Mouse (Mus musculus) inflammation-experienced regulatory T-cells (primary cell): ENCODE data around the gene Ttc34. TPM values are rescaled to one million over a fixed set of nuclear protein-coding genes. Genes with fewer than 3 reads are reported as not detected.

Experiments
- polyA plus RNA-seq, 2 experiments: library from polyadenylated mRNA; unstranded; fragments of 100-300 nt; shearing (Covaris generic); gene quantifications; one replicate each; pipeline ENCODE4 v1.2.1; 2017

Ttc34 gene
- polyA plus RNA-seq: 1 to 10 TPM in 1 of 2 experiments, under 1 TPM in 1; 0.84 to 4.7 TPM

DNA sequence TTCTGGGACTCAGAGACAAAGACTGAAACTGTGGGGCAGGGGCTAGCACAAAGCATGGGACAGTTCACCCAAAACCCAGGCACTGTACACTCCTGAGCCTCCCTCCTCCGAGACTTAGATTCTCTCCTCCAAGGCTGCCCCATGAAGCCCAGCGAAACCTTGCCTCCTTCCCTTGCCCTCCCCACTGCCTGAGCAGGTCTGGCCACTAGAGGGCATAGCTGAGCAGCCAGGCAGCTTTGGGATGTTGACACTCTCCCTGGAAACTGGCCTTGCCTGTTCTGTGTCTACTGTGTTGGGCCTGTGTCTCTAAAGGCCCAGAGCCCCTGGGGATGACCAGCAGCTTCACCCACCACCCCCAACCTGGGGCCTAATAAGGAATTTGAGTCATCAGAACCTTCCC, at the start of gene Ttc34:
TSS of gene Ttc34 (plus strand) at position 290 of the 400 bp plus-strand sequence.

DNA sequence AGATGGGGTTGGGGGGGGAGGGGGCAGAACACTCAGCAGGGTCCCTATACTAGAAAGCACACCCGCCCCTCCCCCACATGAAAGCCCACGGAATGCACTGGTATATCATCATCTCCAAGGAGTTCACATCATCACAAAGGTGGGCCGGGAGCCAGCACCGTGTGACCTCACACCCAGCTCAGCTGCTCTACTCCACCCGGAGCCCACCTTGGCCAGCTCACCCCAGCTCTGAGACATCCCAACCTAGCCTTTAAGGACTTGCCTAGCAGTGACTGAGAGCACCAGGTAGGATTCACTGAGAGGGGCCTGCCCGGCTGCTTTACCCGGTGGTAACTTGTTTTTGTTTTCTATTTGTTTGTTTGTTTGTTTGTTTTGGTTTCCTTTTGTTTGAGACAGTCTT, 32.2 kb downstream of the Ttc34 start, which contains the start of gene Mmel1:
TSS of gene Mmel1 (plus strand) at position 146 of the 400 bp plus-strand sequence.

DNA sequence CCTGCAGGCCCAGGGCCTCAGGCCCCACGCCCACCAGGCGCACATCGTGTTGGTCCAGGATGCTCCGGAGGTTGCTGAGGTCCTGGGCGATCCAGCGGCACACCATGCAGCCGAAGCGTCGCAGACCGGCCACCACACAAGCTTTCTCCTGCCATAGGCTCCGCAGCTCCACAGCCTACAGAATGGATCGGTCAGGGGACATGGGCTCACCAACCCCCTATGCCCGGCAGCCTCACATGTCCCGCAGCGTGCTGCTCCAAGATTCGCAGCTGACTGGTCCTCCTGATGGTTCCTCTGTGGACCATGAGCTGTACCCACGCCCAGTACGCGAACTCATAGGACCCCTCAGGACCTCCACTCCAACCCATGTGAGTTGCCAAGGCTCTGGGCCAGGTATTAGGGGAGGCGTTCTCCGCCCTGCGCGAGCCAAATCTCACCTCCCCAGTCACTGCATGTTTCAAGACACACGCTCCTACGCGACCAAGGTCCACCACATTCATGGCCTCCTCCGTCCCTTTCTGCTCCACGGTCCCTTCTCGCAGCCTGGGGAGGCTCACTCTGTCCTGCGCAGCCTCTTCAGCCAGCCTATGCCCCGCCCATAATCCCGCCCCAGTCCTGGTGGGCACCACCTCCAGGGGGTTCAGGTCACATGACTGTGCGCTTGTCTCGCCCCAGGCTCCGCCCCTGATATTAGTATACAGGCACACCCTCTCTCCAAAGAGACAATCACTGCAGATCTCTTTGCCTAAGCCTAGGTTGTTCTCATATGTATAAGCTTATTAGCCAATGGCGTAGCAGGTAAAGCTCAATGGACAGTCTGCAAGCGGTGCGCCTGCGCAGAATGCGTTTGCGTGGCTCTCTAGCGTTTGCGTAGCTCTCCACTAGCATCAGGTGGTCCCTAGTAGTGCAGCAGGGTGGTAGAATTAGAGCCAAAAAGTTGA, 61.5 kb downstream of the Ttc34 start, which contains the start of gene Fam213b:
TSS of gene Fam213b (minus strand) at position 630 of the 941 bp plus-strand sequence.

Other genes starting within 250 kb of the Ttc34 start
- gene Prdm16, start 200.6 kb upstream of the Ttc34 start, polyA plus RNA-seq: 10 to 100 TPM in 1 of 2 experiments, 1 to 10 TPM in 1; 3.4 to 10.6 TPM
- not detected for gene Actrt2, start 169.6 kb upstream of the Ttc34 start, polyA plus RNA-seq
- gene Mmel1, start 32.1 kb downstream of the Ttc34 start, polyA plus RNA-seq: under 1 TPM; 0.06 to 0.12 TPM
- gene Fam213b, start 61.7 kb downstream of the Ttc34 start, polyA plus RNA-seq: 1 to 10 TPM; 3.5 to 7.4 TPM
- 1 to 10 TPM; 8.8 to 8.9 TPM for gene Tnfrsf14, start 91.1 kb downstream of the Ttc34 start, polyA plus RNA-seq
- 1 to 10 TPM; 1.4 to 1.8 TPM for gene Hes5, start 123.5 kb downstream of the Ttc34 start, polyA plus RNA-seq
- 10 to 100 TPM; 54.2 to 78.8 TPM for gene Pank4, start 126.7 kb downstream of the Ttc34 start, polyA plus RNA-seq
- gene Plch2, start 219.3 kb downstream of the Ttc34 start, polyA plus RNA-seq: under 1 TPM in 1 of 2 experiments, not detected in 1; 0.27 TPM
- 10 to 100 TPM; 13.9 to 17.9 TPM for gene Pex10, start 229.6 kb downstream of the Ttc34 start, polyA plus RNA-seq
- gene Rer1, start 248.9 kb downstream of the Ttc34 start, polyA plus RNA-seq: 100 to 1,000 TPM; 166 to 191 TPM
- gene Morn1, start 249.1 kb downstream of the Ttc34 start, polyA plus RNA-seq: 1 to 10 TPM; 2.8 to 4.7 TPM